8 mouse cellular contexts compared by ENCODE assay signal in the genomic region with DNA sequence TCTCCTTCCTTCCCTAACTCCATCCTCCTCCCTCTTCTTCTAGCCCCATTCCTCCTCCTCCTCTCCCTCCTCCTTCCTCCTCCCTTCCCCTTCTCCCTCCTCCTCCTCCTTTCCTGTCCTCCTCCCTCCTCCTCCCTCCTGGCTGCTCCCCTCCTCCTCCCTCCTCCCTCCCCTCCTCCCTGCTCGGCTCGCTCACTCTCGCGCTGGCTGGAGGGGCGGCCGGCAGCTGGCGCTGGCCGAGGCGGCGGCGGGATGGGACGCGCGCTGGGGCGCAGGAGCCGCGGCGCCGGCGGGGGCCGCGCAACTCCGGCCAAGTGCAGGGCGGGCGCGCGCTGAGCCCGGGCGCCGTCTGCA. TPM values are rescaled to one million over a fixed set of nuclear protein-coding genes. Genes with fewer than 3 reads are reported as not detected.
DNase-seq lines count a peak whose midpoint lies in the region; ATAC-seq and TF ChIP-seq lines count a peak whose summit lies in the region.

No protein-coding gene starts in this region.

- peak overlapping the region; percentile 43 for H3K4me3 ChIP-seq in lung, embryonic 16.5 days (ENCODE audit: low read length)
- H3K4me3 ChIP-seq in forebrain, embryonic 14.5 days (ENCODE audit: low read depth, low read length): peak overlapping the region; percentile 54
- peak overlapping the region; percentile 52 for H3K4me3 ChIP-seq in midbrain, embryonic 11.5 days (ENCODE audit: low read depth, low read length)
- peak overlapping the region; percentile 34 for H3K4me3 ChIP-seq in stomach, postnatal 0 days (ENCODE audit: low read depth, low read length)

- no peak for TF ChIP-seq EP300 in stomach, postnatal 0 days (optimal IDR thresholded peaks at IDR 0.05)

- TF ChIP-seq CTCF in stomach, postnatal 0 days (IDR thresholded peaks at IDR 0.05; ENCODE audit: low read depth): peak; percentile 6; the same call in 1 of the 2 replicates

- peak overlapping the region; percentile 76 for H3K4me2 ChIP-seq in lung, embryonic 16.5 days (ENCODE audit: low read depth, low read length)
- peak overlapping the region; percentile 94 for H3K4me2 ChIP-seq in forebrain, embryonic 14.5 days (ENCODE audit: low read length)
- H3K4me2 ChIP-seq in midbrain, embryonic 11.5 days: peak overlapping the region; percentile 63
- H3K4me2 ChIP-seq in stomach, postnatal 0 days (replicated peaks; ENCODE audit: low read depth): peak overlapping the region; percentile 55

- peak; percentile 75 for ATAC-seq in lung, embryonic 16.5 days (ENCODE audit: low read depth)
- ATAC-seq in forebrain, embryonic 14.5 days: peak; percentile 80
- ATAC-seq in midbrain, embryonic 11.5 days (ENCODE audit: low FRiP score): peak; percentile 83
- peak; percentile 43; the same call in 1 of the 2 replicates for ATAC-seq in stomach, postnatal 0 days (ENCODE audit: low FRiP score, low TSS enrichment)

- no peak for DNase-seq in lung, postnatal 25 days (ENCODE audit: low spot score)
- peak; percentile 75 for DNase-seq in forebrain, embryonic 14.5 days (ENCODE audit: low spot score)
- DNase-seq in layer of hippocampus, postnatal 25 days (ENCODE audit: extremely low spot score in 1 of 2, low spot score in 1 of 2): peak; percentile 53 to 66
- peak; percentile 94 for DNase-seq in midbrain, embryonic 11.5 days (ENCODE audit: low spot score, missing footprints)
- no peak for DNase-seq in stomach, postnatal 0 days (ENCODE audit: low spot score)
- DNase-seq in spleen, postnatal 4 days (ENCODE audit: low spot score in 2 of 2): no peak
- DNase-seq in thymus, postnatal 36 days: no peak

- no peaks in the 10 kb centered on the region for H3K9me3 ChIP-seq in lung, embryonic 16.5 days (ENCODE audit: control insufficient read depth, low read length)
- H3K9me3 ChIP-seq in forebrain, embryonic 14.5 days (replicated peaks; ENCODE audit: control insufficient read depth, low read length): no peaks in the 10 kb centered on the region
- no peaks in the 10 kb centered on the region for H3K9me3 ChIP-seq in midbrain, embryonic 11.5 days (ENCODE audit: control insufficient read depth, low read length)
- H3K9me3 ChIP-seq in stomach, postnatal 0 days (ENCODE audit: control insufficient read depth, low read length): no peaks in the 10 kb centered on the region

- WGBS in lung, embryonic 16.5 days: 0% methylated on average over 22 of the region's 30 CpGs
- 0% methylated on average over 29 of the region's 30 CpGs for WGBS in forebrain, embryonic 14.5 days
- WGBS in midbrain, embryonic 11.5 days: under 1% methylated on average over 29 of the region's 30 CpGs
- WGBS in stomach, postnatal 0 days: 0% methylated on average over 7 of the region's 30 CpGs

- H3K27me3 ChIP-seq in lung, embryonic 16.5 days (ENCODE audit: control insufficient read depth, insufficient read depth, low read depth, low read length): peaks cover 71% of the 10 kb centered on the region
- peaks cover 38% of the 10 kb centered on the region for H3K27me3 ChIP-seq in forebrain, embryonic 14.5 days (replicated peaks; ENCODE audit: control insufficient read depth, insufficient read depth, low read length)
- peaks cover 48% of the 10 kb centered on the region for H3K27me3 ChIP-seq in midbrain, embryonic 11.5 days (ENCODE audit: control insufficient read depth, insufficient read depth, low read length)
- H3K27me3 ChIP-seq in stomach, postnatal 0 days (ENCODE audit: control insufficient read depth, insufficient read depth, low read length): peaks cover 20% of the 10 kb centered on the region

- no peaks in the 10 kb centered on the region for H3K36me3 ChIP-seq in lung, embryonic 16.5 days (ENCODE audit: control insufficient read depth, insufficient read depth, low read length)
- no peaks in the 10 kb centered on the region for H3K36me3 ChIP-seq in forebrain, embryonic 14.5 days (ENCODE audit: control insufficient read depth, insufficient read depth, low read length)
- H3K36me3 ChIP-seq in midbrain, embryonic 11.5 days (ENCODE audit: control insufficient read depth, insufficient read depth, low read length): no peaks in the 10 kb centered on the region
- H3K36me3 ChIP-seq in stomach, postnatal 0 days (ENCODE audit: control insufficient read depth, insufficient read depth, low read length): no peaks in the 10 kb centered on the region

- no peak overlapping the region for H3K27ac ChIP-seq in lung, embryonic 16.5 days (ENCODE audit: low read length)
- 0 out of 2 replicates have a peak overlapping the region, but pooled peaks have one; percentile 39 for H3K27ac ChIP-seq in forebrain, embryonic 14.5 days (ENCODE audit: low read depth, low read length)
- H3K27ac ChIP-seq in midbrain, embryonic 11.5 days (ENCODE audit: low read depth, low read length): no peak overlapping the region
- no peak overlapping the region for H3K27ac ChIP-seq in stomach, postnatal 0 days (replicated peaks)

- peaks cover 8% of the 10 kb centered on the region; the same call in 1 of the 2 replicates for H3K4me1 ChIP-seq in lung, embryonic 16.5 days (replicated peaks; ENCODE audit: control insufficient read depth, insufficient read depth, low read length)
- H3K4me1 ChIP-seq in forebrain, embryonic 14.5 days (ENCODE audit: control insufficient read depth, insufficient read depth, low read length): peaks cover 14% of the 10 kb centered on the region
- peaks cover 11% of the 10 kb centered on the region for H3K4me1 ChIP-seq in midbrain, embryonic 11.5 days (ENCODE audit: control insufficient read depth, insufficient read depth, low read length)
- H3K4me1 ChIP-seq in stomach, postnatal 0 days (replicated peaks; ENCODE audit: control insufficient read depth, insufficient read depth): no peaks in the 10 kb centered on the region

- H3K9ac ChIP-seq in lung, embryonic 16.5 days (ENCODE audit: low read length): peak overlapping the region; percentile 27; the same call in 1 of the 2 replicates
- H3K9ac ChIP-seq in forebrain, embryonic 14.5 days (ENCODE audit: low read length): peak overlapping the region; percentile 72
- H3K9ac ChIP-seq in midbrain, embryonic 11.5 days (ENCODE audit: low read length): peak overlapping the region; percentile 50
- no peak overlapping the region for H3K9ac ChIP-seq in stomach, postnatal 0 days (ENCODE audit: low read length)

RNA-seq across cellular contexts. Expression of a gene that starts 0.6 kb away (rescaled TPM):
- not detected in 2 replicates for polyA plus RNA-seq in lung, embryonic 16.5 days (2015; fragmentation: Nextera tagmentation; extraction: Ambion mirVana)
- 3.1 and 4.4 TPM in 2 replicates for polyA plus RNA-seq in forebrain, embryonic 14.5 days (2014; fragmentation: Nextera tagmentation; extraction: Ambion mirVana)
- total RNA-seq in layer of hippocampus, postnatal 25 days (2021): 100 to 1,000 TPM; 108 to 121 TPM
- 0.42 and 0.50 TPM in 2 replicates for polyA plus RNA-seq in midbrain, embryonic 11.5 days (2014; fragmentation: Nextera tagmentation; extraction: Ambion mirVana)
- 0.21 and 0.30 TPM in 2 replicates for polyA plus RNA-seq in stomach, postnatal 0 days (2015; fragmentation: Nextera tagmentation; extraction: Ambion mirVana)

RNA-seq across cellular contexts. Expression of a gene that starts 56.6 kb away (rescaled TPM):
- polyA plus RNA-seq in lung, embryonic 16.5 days (2015; fragmentation: Nextera tagmentation; extraction: Ambion mirVana): 31.2 and 31.8 TPM in 2 replicates
- 51.8 and 71.1 TPM in 2 replicates for polyA plus RNA-seq in forebrain, embryonic 14.5 days (2014; fragmentation: Nextera tagmentation; extraction: Ambion mirVana)
- total RNA-seq in layer of hippocampus, postnatal 25 days (2021): 10 to 100 TPM; 62.5 to 66.7 TPM
- 45.6 and 53.2 TPM in 2 replicates for polyA plus RNA-seq in midbrain, embryonic 11.5 days (2014; fragmentation: Nextera tagmentation; extraction: Ambion mirVana)
- polyA plus RNA-seq in stomach, postnatal 0 days (2015; fragmentation: Nextera tagmentation; extraction: Ambion mirVana): 39.7 and 41.4 TPM in 2 replicates

Comparison
In these comparisons a context has a peak if more than half of its experiments do, and no peak if none do; other contexts are left out.
1. DNase-seq: peak in forebrain, embryonic 14.5 days (single experiment), layer of hippocampus, postnatal 25 days (2 of 2) and midbrain, embryonic 11.5 days (single experiment); none in lung, postnatal 25 days (single experiment), stomach, postnatal 0 days (single experiment), spleen, postnatal 4 days (0 of 2) and thymus, postnatal 36 days (0 of 2).
2. Peak in every context shown above with its lines, with median percentiles within 50 percentile points of each other: ATAC-seq, H3K4me2 ChIP-seq and H3K4me3 ChIP-seq.